Mouse (Mus musculus) heart, embryonic 15.5 days (tissue): ENCODE data around the gene Olfr164. TPM values are rescaled to one million over a fixed set of nuclear protein-coding genes. Genes with fewer than 3 reads are reported as not detected.

Experiments used
- ATAC-seq: fragments of 200-750 bp; cut with Nextera tagmentation; replicated peaks from 2 replicates; pipeline ENCODE4 v1.8.0; 2017; ENCODE audit warnings: low read depth, moderate TSS enrichment; ENCODE audit not compliant: insufficient number of reproducible peaks, insufficient read depth, low FRiP score
- H3K27ac ChIP-seq: fragments of 300-500 bp; sonication (generic); 2 replicates; pipeline ENCODE4 v1.5.1; 2015; ENCODE audit warnings: mild to moderate bottlenecking, inconsistent platforms
- H3K27me3 ChIP-seq: fragments of 300-500 bp; sonication (generic); 2 replicates; pipeline ENCODE4 v1.6.1; 2015; ENCODE audit warnings: inconsistent platforms
- H3K36me3 ChIP-seq: fragments of 300-500 bp; sonication (generic); 2 replicates; pipeline ENCODE4 v1.6.1; 2015; ENCODE audit warnings: mild to moderate bottlenecking, inconsistent platforms
- H3K4me1 ChIP-seq: fragments of 300-500 bp; sonication (generic); replicated peaks from 2 replicates; pipeline ENCODE4 v1.6.1; 2015; ENCODE audit warnings: inconsistent platforms
- H3K4me2 ChIP-seq: fragments of 300-500 bp; sonication (generic); 2 replicates; pipeline ENCODE4 v1.6.1; 2015; ENCODE audit warnings: inconsistent platforms, mild to moderate bottlenecking, moderate library complexity
- H3K4me3 ChIP-seq: fragments of 300-500 bp; sonication (generic); 2 replicates; pipeline ENCODE4 v1.5.1; 2015; ENCODE audit warnings: mild to moderate bottlenecking, inconsistent platforms
- H3K9ac ChIP-seq: fragments of 300-500 bp; sonication (generic); 2 replicates; pipeline ENCODE4 v1.6.1; 2015; ENCODE audit warnings: mild to moderate bottlenecking, inconsistent platforms
- H3K9me3 ChIP-seq: fragments of 300-500 bp; sonication (generic); replicated peaks from 2 replicates; pipeline ENCODE4 v1.6.1; 2016; ENCODE audit warnings: inconsistent platforms
- WGBS: fragments of 180-500 bp; shearing (Covaris S2); methylation state at CpG from one replicate; pipeline ENCODE4 v1.1.7; 2015; ENCODE audit warnings: mixed read lengths; 5-methylcytosine and 5-hydroxymethylcytosine counted together
- microRNA-seq: library from miRNA; unstranded; fragments of <30 nt; microRNA quantifications from one replicate; pipeline ENCODE4, GENCODE M21; 2016
- polyA plus RNA-seq: library from polyadenylated mRNA; unstranded; fragments of >200 nt; fragmentation: Nextera tagmentation; extraction: Ambion mirVana; gene quantifications from 2 replicates; pipeline ENCODE4 v1.2.1, GENCODE M21; 2015

Gene Olfr164
- polyA plus RNA-seq: not detected in 2 replicates

DNA sequence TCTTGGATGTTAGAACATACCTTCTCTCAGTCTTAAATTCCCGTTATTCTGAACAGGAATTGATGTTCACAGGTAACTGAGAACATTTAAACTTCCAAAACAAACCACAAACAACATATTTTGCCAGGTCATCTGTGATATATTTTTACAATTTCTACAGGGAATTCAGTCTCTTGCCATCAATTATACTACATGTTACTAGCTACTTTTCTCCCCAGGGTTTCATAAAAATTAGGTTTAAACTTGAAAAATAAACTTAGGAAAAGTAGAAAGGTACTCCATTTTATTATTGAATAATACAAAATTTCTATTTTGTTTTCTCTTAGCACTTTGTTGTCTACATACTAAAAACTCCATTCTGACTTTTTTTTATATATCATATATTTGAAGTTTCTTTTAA lies at the start of gene Olfr164:
Gene Olfr164 (minus strand): TSS at position 101 of the 400 bp plus-strand sequence.
- Histone ChIP-seq H3K27ac (no peak within 1 kb of the TSS), H3K4me2 (no peak within 1 kb of the TSS), H3K27me3 (no peaks in the 10 kb centered on the region), H3K4me3 (no peak within 1 kb of the TSS), H3K9ac (no peak within 1 kb of the TSS), H3K4me1 (no peaks in the 10 kb centered on the region), H3K9me3 (no peaks in the 10 kb centered on the region), H3K36me3 (no peaks in the 10 kb centered on the region)
- WGBS: 26% methylated on average over 1 of the region's 1 CpGs
- ATAC-seq: no peak

DNA sequence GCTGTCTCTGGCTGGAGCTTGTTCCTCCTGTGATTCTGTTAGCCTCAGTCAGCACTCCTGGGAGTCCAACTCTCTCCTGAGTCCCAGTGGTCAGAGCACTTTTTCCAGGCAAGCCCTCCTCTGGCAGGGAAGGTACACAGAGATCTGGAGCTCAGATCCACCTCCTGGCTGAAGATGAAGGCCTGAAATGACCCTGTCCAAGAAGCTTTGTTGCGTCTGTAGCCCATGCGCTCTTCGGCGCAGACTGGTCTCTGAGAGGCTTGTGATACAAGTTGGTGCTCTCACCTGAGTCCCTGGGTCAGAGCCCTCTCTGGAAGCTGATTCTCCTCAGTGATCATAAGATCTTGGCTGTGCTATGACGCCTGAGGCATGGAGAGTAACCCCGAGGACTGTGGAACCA lies 35.2 kb upstream of the Olfr164 start:
- 90% methylated on average over 6 of the region's 6 CpGs for WGBS
- no peaks in the 10 kb centered on the region for H3K27me3 ChIP-seq
- H3K4me2 ChIP-seq: no peak overlapping the region
- no peak overlapping the region for H3K4me3 ChIP-seq
- H3K27ac ChIP-seq: no peak overlapping the region
- H3K9me3 ChIP-seq: no peaks in the 10 kb centered on the region; the same call in 1 of the 2 replicates
- no peaks in the 10 kb centered on the region for H3K36me3 ChIP-seq
- no peaks in the 10 kb centered on the region for H3K4me1 ChIP-seq
- H3K9ac ChIP-seq: no peak overlapping the region
- ATAC-seq: no peak

DNA sequence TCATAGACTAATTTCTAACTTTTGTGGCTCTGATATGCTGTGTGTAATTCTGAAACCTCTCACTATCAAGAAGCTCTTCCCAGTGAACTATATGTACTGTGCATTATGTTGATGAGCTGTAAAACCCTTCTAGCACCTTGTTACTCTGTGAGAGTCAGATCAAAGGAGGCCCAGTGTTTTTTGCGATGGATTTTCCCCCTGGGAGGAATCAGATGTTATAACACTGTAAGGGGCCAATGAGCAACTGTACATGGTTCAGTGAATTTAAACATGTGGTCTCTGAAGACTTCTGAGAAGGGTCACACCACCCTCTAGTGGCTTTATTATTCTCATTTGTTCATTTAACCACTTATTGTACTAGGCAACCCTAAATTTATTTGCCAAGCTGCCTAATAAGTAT lies 50.6 kb downstream of the Olfr164 start:
- Histone ChIP-seq H3K36me3 (no peaks in the 10 kb centered on the region), H3K9ac (no peak overlapping the region), H3K9me3 (no peaks in the 10 kb centered on the region), H3K4me2 (no peak overlapping the region), H3K27ac (no peak overlapping the region), H3K27me3 (no peaks in the 10 kb centered on the region), H3K4me1 (no peaks in the 10 kb centered on the region), H3K4me3 (no peak overlapping the region)
- 26% methylated on average over 1 of the region's 1 CpGs for WGBS
- ATAC-seq: no peak

DNA sequence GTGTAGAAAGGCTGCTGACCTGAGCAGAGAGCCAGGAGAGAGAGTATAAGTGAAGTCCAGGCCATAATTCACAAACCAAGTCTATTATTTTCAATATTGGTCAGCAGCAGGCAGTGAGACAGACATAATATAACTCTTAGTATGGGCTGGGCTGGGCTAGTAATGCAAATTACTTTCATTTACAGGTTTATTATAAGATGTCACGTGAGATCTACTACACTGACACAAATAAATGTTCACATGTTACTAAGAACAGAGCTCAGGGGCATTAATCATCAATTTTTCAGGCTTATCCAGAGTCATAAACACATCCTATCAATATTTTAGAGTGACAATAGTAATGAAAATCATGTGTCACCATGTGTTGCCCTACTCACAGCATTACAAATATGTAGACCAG lies 53.1 kb downstream of the Olfr164 start:
- no peaks in the 10 kb centered on the region for H3K9me3 ChIP-seq
- H3K9ac ChIP-seq: no peak overlapping the region
- H3K27me3 ChIP-seq: no peaks in the 10 kb centered on the region
- WGBS: 46% methylated on average over 1 of the region's 1 CpGs
- no peak for ATAC-seq
- no peaks in the 10 kb centered on the region for H3K36me3 ChIP-seq
- H3K4me2 ChIP-seq: no peak overlapping the region
- H3K4me3 ChIP-seq: no peak overlapping the region
- no peak overlapping the region for H3K27ac ChIP-seq
- H3K4me1 ChIP-seq: no peaks in the 10 kb centered on the region

DNA sequence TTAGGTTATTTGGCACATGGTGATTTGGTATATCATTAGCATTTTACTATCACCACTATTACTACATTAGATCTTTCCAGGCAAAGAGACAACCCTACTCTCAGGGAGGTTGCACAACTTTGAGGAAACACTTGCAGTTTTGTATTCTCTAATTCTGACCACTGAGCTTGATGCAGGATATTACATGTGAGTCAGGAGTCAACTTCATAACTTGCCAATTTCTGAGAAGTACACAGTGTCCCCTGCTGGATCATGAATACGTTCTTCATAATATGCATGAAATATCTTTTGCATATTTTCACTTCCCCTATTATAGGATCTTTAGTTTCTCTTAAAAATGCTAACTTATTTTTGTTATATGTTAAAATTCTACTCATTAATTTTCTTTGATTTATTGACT lies 68.0 kb downstream of the Olfr164 start:
- no peak for ATAC-seq
- no peak overlapping the region for H3K9ac ChIP-seq
- H3K4me3 ChIP-seq: no peak overlapping the region
- H3K27ac ChIP-seq: no peak overlapping the region
- no peaks in the 10 kb centered on the region for H3K4me1 ChIP-seq
- H3K4me2 ChIP-seq: no peak overlapping the region
- no peaks in the 10 kb centered on the region for H3K27me3 ChIP-seq
- no peaks in the 10 kb centered on the region for H3K9me3 ChIP-seq
- 77% methylated on average over 1 of the region's 1 CpGs for WGBS
- H3K36me3 ChIP-seq: no peaks in the 10 kb centered on the region

DNA sequence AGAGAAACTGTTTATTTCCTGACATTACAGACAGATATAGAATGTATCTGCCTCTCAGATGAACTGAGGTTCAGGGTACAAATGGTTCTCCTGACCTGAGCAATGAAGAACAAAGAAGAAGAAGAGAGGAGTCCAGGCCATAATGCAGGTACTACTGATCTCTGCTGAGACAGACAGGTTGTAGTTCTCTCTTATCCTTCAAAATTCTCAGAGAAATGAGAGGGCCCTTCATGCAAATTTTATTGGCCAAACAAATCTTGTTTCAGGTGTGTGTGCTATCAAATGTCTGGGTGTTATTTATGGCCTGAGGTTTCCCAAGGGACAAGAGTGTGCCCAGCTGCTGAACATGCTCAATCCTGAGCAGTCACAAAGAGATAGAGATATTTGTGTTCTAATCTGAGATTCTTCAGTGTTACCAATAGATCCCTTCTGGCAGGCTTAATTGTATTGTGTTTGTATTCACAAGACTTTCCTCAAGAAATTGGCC lies 72.3 kb downstream of the Olfr164 start:
- Histone ChIP-seq H3K9ac (no peak overlapping the region), H3K27me3 (no peaks in the 10 kb centered on the region), H3K27ac (no peak overlapping the region), H3K4me1 (no peaks in the 10 kb centered on the region), H3K36me3 (no peaks in the 10 kb centered on the region), H3K9me3 (no peaks in the 10 kb centered on the region), H3K4me2 (no peak overlapping the region), H3K4me3 (no peak overlapping the region)
- no peak for ATAC-seq

DNA sequence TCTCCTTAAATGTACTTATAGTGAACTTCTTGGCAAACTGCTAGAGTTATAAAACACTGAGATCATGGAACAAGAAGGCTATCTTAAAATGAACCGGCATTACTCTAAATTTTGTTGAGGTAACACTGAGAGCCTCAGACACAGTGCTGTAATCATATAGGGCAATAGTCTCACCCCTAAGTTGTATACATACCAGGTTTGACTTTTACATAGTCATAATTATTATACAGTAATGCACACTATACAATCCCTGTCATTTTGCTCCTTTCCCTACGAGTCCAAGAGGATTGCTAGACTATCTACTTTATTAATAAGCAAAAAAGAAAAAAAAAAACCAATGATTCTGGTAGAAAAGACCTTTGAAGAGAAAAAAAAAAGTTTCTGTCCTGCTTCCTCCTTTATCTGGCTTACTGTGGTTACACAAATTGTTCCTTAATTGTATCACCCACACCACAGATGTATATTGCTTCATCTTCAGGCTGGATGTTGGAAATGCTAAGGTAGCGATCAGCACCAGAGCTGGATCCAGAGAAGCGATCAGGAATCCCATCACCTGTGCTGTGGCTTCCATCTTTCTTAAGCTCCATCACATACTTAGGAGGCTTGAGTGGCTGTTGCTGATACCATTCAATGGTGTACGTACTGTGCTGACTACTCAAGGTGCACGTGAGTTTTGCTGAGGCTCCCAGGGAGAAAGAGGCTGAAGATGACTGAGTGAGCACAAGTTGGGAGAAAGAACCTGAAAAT lies 72.9 kb downstream of the Olfr164 start:
- Histone ChIP-seq H3K4me1 (no peaks in the 10 kb centered on the region), H3K36me3 (no peaks in the 10 kb centered on the region), H3K27ac (no peak overlapping the region), H3K9ac (no peak overlapping the region), H3K9me3 (no peaks in the 10 kb centered on the region), H3K4me2 (no peak overlapping the region), H3K27me3 (no peaks in the 10 kb centered on the region), H3K4me3 (no peak overlapping the region)
- WGBS: 70% methylated on average over 6 of the region's 6 CpGs
- ATAC-seq: no peak

DNA sequence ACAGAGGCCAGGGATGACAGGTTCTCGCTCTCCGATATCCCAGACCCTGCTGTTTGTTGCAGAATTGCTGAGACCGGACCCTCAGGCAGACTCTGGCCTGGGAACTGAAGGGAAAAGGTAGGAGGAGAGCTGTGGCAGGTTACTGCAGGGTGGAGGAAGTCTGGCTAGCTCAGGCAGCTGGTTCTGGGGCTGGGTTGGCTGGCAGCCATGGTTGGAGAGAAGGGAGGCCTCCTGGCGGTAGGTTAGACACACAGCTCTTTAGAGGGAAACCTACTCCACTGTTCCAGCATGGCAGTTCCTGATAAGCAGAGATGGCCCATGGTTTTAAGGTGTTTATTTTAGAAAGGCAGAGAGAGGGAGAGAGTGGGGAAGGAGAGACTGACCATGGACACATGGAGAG lies 77.1 kb downstream of the Olfr164 start:
- H3K4me1 ChIP-seq: no peaks in the 10 kb centered on the region
- no peak overlapping the region for H3K4me3 ChIP-seq
- H3K27ac ChIP-seq: no peak overlapping the region
- WGBS: 80% methylated on average over 4 of the region's 4 CpGs
- ATAC-seq: no peak
- H3K9me3 ChIP-seq: no peaks in the 10 kb centered on the region
- no peak overlapping the region for H3K4me2 ChIP-seq
- H3K36me3 ChIP-seq: no peaks in the 10 kb centered on the region
- H3K27me3 ChIP-seq: no peaks in the 10 kb centered on the region
- H3K9ac ChIP-seq: no peak overlapping the region

Small RNA genes lying within 50 kb of the gene (microRNA-seq; reads per million reads assigned to microRNA genes)
- not detected for gene Gm23612

Other genes with a start within 250 kb of the Olfr164 start
- gene Olfr165, start 109.1 kb upstream of the Olfr164 start, polyA plus RNA-seq: not detected in 2 replicates
- not detected in 2 replicates for gene Olfr166, start 169.6 kb upstream of the Olfr164 start, polyA plus RNA-seq
- gene Olfr167, start 208.2 kb upstream of the Olfr164 start, polyA plus RNA-seq: not detected in 2 replicates
- gene Olfr168, start 221.5 kb upstream of the Olfr164 start, polyA plus RNA-seq: not detected in 2 replicates